In genomic region chr10:63024580-63024910, GRCm38 (mm10) we compare ENCODE assay signal across 8 mouse cellular contexts. TPM values are rescaled to one million over a fixed set of nuclear protein-coding genes. Genes with fewer than 3 reads are reported as not detected.
DNase-seq lines count a peak whose midpoint lies in the region; ATAC-seq and TF ChIP-seq lines count a peak whose summit lies in the region.

No protein-coding gene starts in this region.

- H3K9me3 ChIP-seq in intestine, embryonic 14.5 days (ENCODE audit: control insufficient read depth, low read length) = no peaks in the 10 kb centered on the region
- no peaks in the 10 kb centered on the region for H3K9me3 ChIP-seq in liver, embryonic 13.5 days (replicated peaks)

- intact Hi-C loops in left cerebral cortex, adult 2 months (cut with DNase I) = loop anchor here (1.0 to 10.0 kb wide), 7 partner anchors 43 to 537 kb away; partner anchors contain the start of genes Dnajc12, Herc4, Sirt1 and Vps26a
- intact Hi-C loops in left cerebral cortex, postnatal 36 days (cut with DNase I) = loop anchor here (10.0 kb wide), 1 partner anchor 80 kb away; no protein-coding TSS in a partner anchor

- peak overlapping the region; percentile 76 for H3K4me2 ChIP-seq in intestine, embryonic 14.5 days (ENCODE audit: low read length)
- peak overlapping the region; percentile 78 for H3K4me2 ChIP-seq in liver, embryonic 13.5 days
- H3K4me2 ChIP-seq in myocyte (ENCODE audit: low read depth) = peak overlapping the region; percentile 83

- TF ChIP-seq POLR2A in myocyte (IDR thresholded peaks at IDR 0.05; ENCODE audit: insufficient read length, low read depth) = no peak

- H3K9ac ChIP-seq in intestine, embryonic 14.5 days (ENCODE audit: low read length) = peak overlapping the region; percentile 99
- H3K9ac ChIP-seq in liver, embryonic 13.5 days = peak overlapping the region; percentile 97

- peak; percentile 48 to 55 for DNase-seq in left cerebral cortex, adult 2 months (ENCODE audit: extremely low spot score in 1 of 2, low spot score in 2 of 2)
- DNase-seq in left cerebral cortex, postnatal 36 days (ENCODE audit: low spot score in 2 of 2) = no peak
- DNase-seq in cerebellum, adult 9-10 months = peak; percentile 86
- DNase-seq in gastrocnemius, postnatal 10 days = peak; percentile 60
- no peak for DNase-seq in intestine, embryonic 14.5 days (ENCODE audit: low spot score)
- DNase-seq in liver, embryonic 13.5 days = peak; percentile 43
- DNase-seq in testis, postnatal 10 days (ENCODE audit: low spot score) = peak; percentile 75

- peak; percentile 60 for ATAC-seq in intestine, embryonic 14.5 days (replicated peaks; ENCODE audit: low FRiP score, low TSS enrichment, low read depth)
- peak; percentile 25; the same call in 1 of the 2 replicates for ATAC-seq in liver, embryonic 13.5 days (ENCODE audit: low read depth)

- H3ac ChIP-seq in myocyte (ENCODE audit: control insufficient read depth, insufficient read length) = peak overlapping the region; percentile 75

- peaks cover 38% of the 10 kb centered on the region for H3K79me2 ChIP-seq in myocyte (ENCODE audit: control insufficient read depth, insufficient read depth)

- H3K4me3 ChIP-seq in left cerebral cortex, adult 2 months = peak overlapping the region; percentile 85
- peak overlapping the region; percentile 92 for H3K4me3 ChIP-seq in intestine, embryonic 14.5 days (ENCODE audit: low read depth, low read length)
- H3K4me3 ChIP-seq in liver, embryonic 13.5 days (replicated peaks) = peak overlapping the region; percentile 95
- peak overlapping the region; percentile 98 for H3K4me3 ChIP-seq in myocyte

- under 1% methylated on average over 8 of the region's 8 CpGs for WGBS in intestine, embryonic 14.5 days
- under 1% methylated on average over 8 of the region's 8 CpGs for WGBS in liver, embryonic 13.5 days (ENCODE audit: insufficient replicate concordance)

- H3K27me3 ChIP-seq in intestine, embryonic 14.5 days (replicated peaks; ENCODE audit: control insufficient read depth, insufficient read depth, low read length) = no peaks in the 10 kb centered on the region
- H3K27me3 ChIP-seq in liver, embryonic 13.5 days = no peaks in the 10 kb centered on the region
- no peaks in the 10 kb centered on the region for H3K27me3 ChIP-seq in myocyte (ENCODE audit: control insufficient read depth, insufficient read depth, insufficient read length)

- peak; percentile 36 for TF ChIP-seq CTCF in left cerebral cortex, adult 2 months (IDR thresholded peaks at IDR 0.05)

- H3K36me3 ChIP-seq in intestine, embryonic 14.5 days (ENCODE audit: control insufficient read depth, insufficient read depth, low read length) = no peaks in the 10 kb centered on the region
- H3K36me3 ChIP-seq in liver, embryonic 13.5 days = peaks cover under 1% of the 10 kb centered on the region; the same call in 1 of the 2 replicates
- no peaks in the 10 kb centered on the region for H3K36me3 ChIP-seq in myocyte (ENCODE audit: control insufficient read depth, insufficient read depth)

- H3K4me1 ChIP-seq in intestine, embryonic 14.5 days (replicated peaks; ENCODE audit: control insufficient read depth, insufficient read depth, low read length) = peaks cover 22% of the 10 kb centered on the region
- peaks cover 42% of the 10 kb centered on the region for H3K4me1 ChIP-seq in liver, embryonic 13.5 days (replicated peaks)

- H3K27ac ChIP-seq in left cerebral cortex, adult 2 months = peak overlapping the region; percentile 100
- H3K27ac ChIP-seq in intestine, embryonic 14.5 days (ENCODE audit: low read depth) = peak overlapping the region; percentile 100
- peak overlapping the region; percentile 97 for H3K27ac ChIP-seq in liver, embryonic 13.5 days

TF ChIP-seq in myocyte, 11 proteins besides CTCF, POLR2A, EP300 and RAD21:
- no peak for TF ChIP-seq MYOD1 (IDR thresholded peaks at IDR 0.05; ENCODE audit: control insufficient read depth in 1 of 3, insufficient read length in 2 of 3, low read depth in 2 of 3)
- no peak for TF ChIP-seq TCF3 (IDR thresholded peaks at IDR 0.05; ENCODE audit: insufficient read length, low read depth)
- no peak for TF ChIP-seq TCF12 (IDR thresholded peaks at IDR 0.05; ENCODE audit: insufficient read depth, poor library complexity, severe bottlenecking)
- TF ChIP-seq SRF (IDR thresholded peaks at IDR 0.05; ENCODE audit: control insufficient read depth, insufficient read length, low read depth) = no peak
- no peak for TF ChIP-seq MAX (IDR thresholded peaks at IDR 0.05; ENCODE audit: low read depth)
- TF ChIP-seq USF1 (IDR thresholded peaks at IDR 0.05; ENCODE audit: low read depth) = no peak
- TF ChIP-seq CEBPB (IDR thresholded peaks at IDR 0.05; ENCODE audit: insufficient read depth, poor library complexity, severe bottlenecking) = no peak
- TF ChIP-seq REST (IDR thresholded peaks at IDR 0.05; ENCODE audit: insufficient read depth, insufficient read length) = no peak
- no peak for TF ChIP-seq POLR2AphosphoS2 (IDR thresholded peaks at IDR 0.05; ENCODE audit: insufficient read length, low read depth)
- TF ChIP-seq MYOG (IDR thresholded peaks at IDR 0.05; ENCODE audit: control insufficient read depth in 1 of 3, insufficient read depth in 1 of 3, insufficient read length in 2 of 3, low read depth in 2 of 3) = no peak
- TF ChIP-seq E2F4 (IDR thresholded peaks at IDR 0.05; ENCODE audit: insufficient read depth) = no peak

RNA-seq across cellular contexts. Expression of gene Pbld2, which starts 0.4 kb away (rescaled TPM):
- 1 to 10 TPM; 2.7 to 3.3 TPM for total RNA-seq in left cerebral cortex, adult 2 months (2021)
- 1 to 10 TPM; 1.7 TPM for total RNA-seq in left cerebral cortex, postnatal 36 days (2021)
- 1 to 10 TPM; 1.2 to 1.6 TPM for total RNA-seq in gastrocnemius, postnatal 10 days (2021)
- 1.3 and 2.5 TPM in 2 replicates for polyA plus RNA-seq in intestine, embryonic 14.5 days (2014; fragmentation: Nextera tagmentation; extraction: Ambion mirVana)
- 1.6 and 1.8 TPM in 2 replicates for polyA plus RNA-seq in liver, embryonic 13.5 days (2015; fragmentation: Nextera tagmentation; extraction: Ambion mirVana)
- 1.0 TPM for polyA plus RNA-seq in myocyte (2012; fragmentation: generic; extraction: Trizol)

RNA-seq across cellular contexts. Expression of gene Hnrnph3, which starts 0.5 kb away (rescaled TPM):
- total RNA-seq in left cerebral cortex, adult 2 months (2021) = 10 to 100 TPM; 51.7 to 56.9 TPM
- 10 to 100 TPM; 36.1 to 65.0 TPM for total RNA-seq in left cerebral cortex, postnatal 36 days (2021)
- 10 to 100 TPM; 15.9 to 24.0 TPM for total RNA-seq in gastrocnemius, postnatal 10 days (2021)
- 55.8 and 60.5 TPM in 2 replicates for polyA plus RNA-seq in intestine, embryonic 14.5 days (2014; fragmentation: Nextera tagmentation; extraction: Ambion mirVana)
- polyA plus RNA-seq in liver, embryonic 13.5 days (2015; fragmentation: Nextera tagmentation; extraction: Ambion mirVana) = 25.5 and 29.9 TPM in 2 replicates
- 18.1 TPM for polyA plus RNA-seq in myocyte (2012; fragmentation: generic; extraction: Trizol)

RNA-seq across cellular contexts. Expression of gene Pbld1, which starts 35.4 kb away (rescaled TPM):
- total RNA-seq in left cerebral cortex, adult 2 months (2021) = under 1 TPM; 0.23 to 0.66 TPM
- total RNA-seq in left cerebral cortex, postnatal 36 days (2021) = under 1 TPM; 0.35 to 0.41 TPM
- total RNA-seq in gastrocnemius, postnatal 10 days (2021) = under 1 TPM; 0.56 to 0.75 TPM
- polyA plus RNA-seq in intestine, embryonic 14.5 days (2014; fragmentation: Nextera tagmentation; extraction: Ambion mirVana) = 0.95 and 1.8 TPM in 2 replicates
- 3.0 and 3.1 TPM in 2 replicates for polyA plus RNA-seq in liver, embryonic 13.5 days (2015; fragmentation: Nextera tagmentation; extraction: Ambion mirVana)
- 0.31 TPM for polyA plus RNA-seq in myocyte (2012; fragmentation: generic; extraction: Trizol)

RNA-seq across cellular contexts. Expression of gene Rufy2, which starts 44.5 kb away (rescaled TPM):
- 10 to 100 TPM; 91.8 to 97.3 TPM for total RNA-seq in left cerebral cortex, adult 2 months (2021)
- 100 to 1,000 TPM in 1 of 2 experiments, 10 to 100 TPM in 1; 79.6 to 103 TPM for total RNA-seq in left cerebral cortex, postnatal 36 days (2021)
- total RNA-seq in gastrocnemius, postnatal 10 days (2021) = 10 to 100 TPM; 12.2 to 12.3 TPM
- polyA plus RNA-seq in intestine, embryonic 14.5 days (2014; fragmentation: Nextera tagmentation; extraction: Ambion mirVana) = 20.0 and 22.8 TPM in 2 replicates
- polyA plus RNA-seq in liver, embryonic 13.5 days (2015; fragmentation: Nextera tagmentation; extraction: Ambion mirVana) = 2.7 and 3.0 TPM in 2 replicates
- polyA plus RNA-seq in myocyte (2012; fragmentation: generic; extraction: Trizol) = 3.0 TPM

Comparison
In these comparisons a context has a peak if more than half of its experiments do, and no peak if none do; other contexts are left out.
1. DNase-seq: peak in left cerebral cortex, adult 2 months (2 of 2), cerebellum, adult 9-10 months (single experiment), gastrocnemius, postnatal 10 days (single experiment), liver, embryonic 13.5 days (single experiment) and testis, postnatal 10 days (single experiment); none in left cerebral cortex, postnatal 36 days (0 of 2) and intestine, embryonic 14.5 days (single experiment).
2. Peak in every context shown above with its lines, with median percentiles within 50 percentile points of each other: H3K27ac ChIP-seq, H3K4me3 ChIP-seq and H3K4me2 ChIP-seq.